Mouse (Mus musculus): ENCODE data around the gene Sumf2. TPM values are rescaled to one million over a fixed set of nuclear protein-coding genes. Genes with fewer than 3 reads are reported as not detected.

The Sumf2 gene
- polyA plus RNA-seq, 2 experiments: 8.6 to 15.0 TPM

GRCm38 (mm10) chr5:129898449-129898848 is 51.7 kb downstream of the Sumf2 start, which contains the start of gene Phkg1:
Gene Phkg1, minus strand, starts transcription at chr5:129898549.
- no peak within 1 kb of the TSS for H3K4me3 ChIP-seq (ENCODE audit: insufficient read depth in 1 of 2, low read depth in 2 of 2, low read length in 2 of 2)

GRCm38 (mm10) chr5:129907775-129908174 is 61.0 kb downstream of the Sumf2 start:
- TF ChIP-seq CTCF (IDR thresholded peaks at IDR 0.05; ENCODE audit: low read depth): no peak
- TF ChIP-seq EP300 (IDR thresholded peaks at IDR 0.05; ENCODE audit: low read depth): no peak
- peak overlapping the region; percentile 81 for H3K4me2 ChIP-seq (ENCODE audit: low read depth)
- 20% methylated on average over 4 of the region's 4 CpGs for WGBS (ENCODE audit: insufficient replicate concordance)
- no peaks in the 10 kb centered on the region for H3K9me3 ChIP-seq (ENCODE audit: control insufficient read depth, low read length)
- peak overlapping the region in 1 of 2 experiments; percentile 65; a peak in 2 of 4 replicates for H3K4me3 ChIP-seq (ENCODE audit: insufficient read depth in 1 of 2, low read depth in 2 of 2, low read length in 2 of 2)
- no peak for ATAC-seq (ENCODE audit: insufficient read depth)
- H3K4me1 ChIP-seq (replicated peaks; ENCODE audit: control insufficient read depth in 2 of 2, insufficient read depth in 2 of 2, low read length in 1 of 2): peaks cover 3 to 8% of the 10 kb centered on the region in 2 experiments; a peak in 3 of 4 replicates
- H3K27me3 ChIP-seq (ENCODE audit: control insufficient read depth, insufficient read depth, low read length): peaks cover 2% of the 10 kb centered on the region; the same call in 1 of the 2 replicates
- H3K27ac ChIP-seq: no peak overlapping the region
- DNase-seq (ENCODE audit: low read depth in 3 of 3, low spot score in 3 of 3): no peak
- no peak overlapping the region for H3K9ac ChIP-seq (replicated peaks)
- no peaks in the 10 kb centered on the region for H3K36me3 ChIP-seq (replicated peaks; ENCODE audit: control insufficient read depth, insufficient read depth, low read depth)

More at GRCm38 (mm10) chr5:129898449-129898848, 51.7 kb downstream of the Sumf2 start, which contains the start of gene Phkg1:
- Histone ChIP-seq H3K9me3 (ENCODE audit: control insufficient read depth, low read length) (no peaks in the 10 kb centered on the region), H3K9ac (replicated peaks) (no peak within 1 kb of the TSS), H3K27me3 (ENCODE audit: control insufficient read depth, insufficient read depth, low read length) (no peaks in the 10 kb centered on the region), H3K4me2 (ENCODE audit: low read depth) (no peak within 1 kb of the TSS), H3K27ac (no peak within 1 kb of the TSS), H3K36me3 (replicated peaks; ENCODE audit: control insufficient read depth, insufficient read depth, low read depth) (no peaks in the 10 kb centered on the region), H3K4me1 (replicated peaks; ENCODE audit: control insufficient read depth in 2 of 2, insufficient read depth in 2 of 2, low read length in 1 of 2) (peaks cover 4 to 7% of the 10 kb centered on the region in 2 experiments; a peak in 3 of 4 replicates)
- ATAC-seq (ENCODE audit: insufficient read depth) (no peak), DNase-seq (ENCODE audit: low read depth in 3 of 3, low spot score in 3 of 3) (no peak)
- 79% methylated on average over 1 of the region's 1 CpGs for whole genome bisulfite sequencing (ENCODE audit: insufficient replicate concordance)
- no peak for TF ChIP-seq CTCF (IDR thresholded peaks at IDR 0.05; ENCODE audit: low read depth)
- no peak for TF ChIP-seq EP300 (IDR thresholded peaks at IDR 0.05; ENCODE audit: low read depth)

GRCm38 (mm10) chr5:129908242-129908965 is 61.6 kb downstream of the Sumf2 start, which contains the start of gene Nupr1l:
Gene Nupr1l, plus strand, starts transcription at chr5:129908540.
- under 1% methylated on average over 62 of the region's 63 CpGs for WGBS (ENCODE audit: insufficient replicate concordance)

GRCm38 (mm10) chr5:129909147-129909546 is 62.4 kb downstream of the Sumf2 start:
- H3K4me3 ChIP-seq (ENCODE audit: insufficient read depth in 1 of 2, low read depth in 2 of 2, low read length in 2 of 2): peak overlapping the region in 1 of 2 experiments; percentile 65; a peak in 2 of 4 replicates
- no peak overlapping the region; the same call in 1 of the 2 replicates for H3K9ac ChIP-seq (replicated peaks)
- H3K27me3 ChIP-seq (ENCODE audit: control insufficient read depth, insufficient read depth, low read length): peaks cover 2% of the 10 kb centered on the region; the same call in 1 of the 2 replicates

More at GRCm38 (mm10) chr5:129908242-129908965, 61.6 kb downstream of the Sumf2 start, which contains the start of gene Nupr1l:
- Histone ChIP-seq H3K4me3 (ENCODE audit: insufficient read depth in 1 of 2, low read depth in 2 of 2, low read length in 2 of 2) (peak within 1 kb of the TSS; percentile 65 to 69), H3K36me3 (replicated peaks; ENCODE audit: control insufficient read depth, insufficient read depth, low read depth) (no peaks in the 10 kb centered on the region), H3K27me3 (ENCODE audit: control insufficient read depth, insufficient read depth, low read length) (peaks cover 2% of the 10 kb centered on the region; the same call in 1 of the 2 replicates), H3K9me3 (ENCODE audit: control insufficient read depth, low read length) (no peaks in the 10 kb centered on the region), H3K27ac (no peak within 1 kb of the TSS), H3K9ac (replicated peaks) (peak within 1 kb of the TSS; percentile 65), H3K4me2 (ENCODE audit: low read depth) (peak within 1 kb of the TSS; percentile 81), H3K4me1 (replicated peaks; ENCODE audit: control insufficient read depth in 2 of 2, insufficient read depth in 2 of 2, low read length in 1 of 2) (peaks cover 3 to 8% of the 10 kb centered on the region in 2 experiments; a peak in 3 of 4 replicates)
- ATAC-seq (ENCODE audit: insufficient read depth) (peak; percentile 96), DNase-seq (ENCODE audit: low read depth in 3 of 3, low spot score in 3 of 3) (peak; percentile 69 to 74 (median 71))
- TF ChIP-seq CTCF (IDR thresholded peaks at IDR 0.05; ENCODE audit: low read depth) (peak; percentile 26; the same call in 1 of the 2 replicates), EP300 (IDR thresholded peaks at IDR 0.05; ENCODE audit: low read depth) (no peak)

GRCm38 (mm10) chr5:129909591-129909990 is 62.8 kb downstream of the Sumf2 start:
- H3K9me3 ChIP-seq (ENCODE audit: control insufficient read depth, low read length): no peaks in the 10 kb centered on the region
- peaks cover 2% of the 10 kb centered on the region; the same call in 1 of the 2 replicates for H3K27me3 ChIP-seq (ENCODE audit: control insufficient read depth, insufficient read depth, low read length)
- H3K27ac ChIP-seq: no peak overlapping the region
- peaks cover 3 to 8% of the 10 kb centered on the region in 2 experiments; a peak in 3 of 4 replicates for H3K4me1 ChIP-seq (replicated peaks; ENCODE audit: control insufficient read depth in 2 of 2, insufficient read depth in 2 of 2, low read length in 1 of 2)
- ATAC-seq (ENCODE audit: insufficient read depth) (no peak), DNase-seq (ENCODE audit: low read depth in 3 of 3, low spot score in 3 of 3) (no peak)
- no peak overlapping the region for H3K4me3 ChIP-seq (ENCODE audit: insufficient read depth in 1 of 2, low read depth in 2 of 2, low read length in 2 of 2)
- no peak for TF ChIP-seq CTCF (IDR thresholded peaks at IDR 0.05; ENCODE audit: low read depth)
- no peak for TF ChIP-seq EP300 (IDR thresholded peaks at IDR 0.05; ENCODE audit: low read depth)
- whole genome bisulfite sequencing (ENCODE audit: insufficient replicate concordance): 59% methylated on average over 7 of the region's 7 CpGs
- H3K9ac ChIP-seq (replicated peaks): no peak overlapping the region
- H3K36me3 ChIP-seq (replicated peaks; ENCODE audit: control insufficient read depth, insufficient read depth, low read depth): no peaks in the 10 kb centered on the region
- no peak overlapping the region for H3K4me2 ChIP-seq (ENCODE audit: low read depth)

More at GRCm38 (mm10) chr5:129909147-129909546, 62.4 kb downstream of the Sumf2 start:
- TF ChIP-seq CTCF (IDR thresholded peaks at IDR 0.05; ENCODE audit: low read depth) (no peak), EP300 (IDR thresholded peaks at IDR 0.05; ENCODE audit: low read depth) (no peak)
- peaks cover 3 to 8% of the 10 kb centered on the region in 2 experiments; a peak in 3 of 4 replicates for H3K4me1 ChIP-seq (replicated peaks; ENCODE audit: control insufficient read depth in 2 of 2, insufficient read depth in 2 of 2, low read length in 1 of 2)
- H3K9me3 ChIP-seq (ENCODE audit: control insufficient read depth, low read length): no peaks in the 10 kb centered on the region
- H3K27ac ChIP-seq: no peak overlapping the region
- ATAC-seq (ENCODE audit: insufficient read depth): no peak
- peak overlapping the region; percentile 81 for H3K4me2 ChIP-seq (ENCODE audit: low read depth)
- no peak for DNase-seq (ENCODE audit: low read depth in 3 of 3, low spot score in 3 of 3)
- 61% methylated on average over 9 of the region's 9 CpGs for WGBS (ENCODE audit: insufficient replicate concordance)
- H3K36me3 ChIP-seq (replicated peaks; ENCODE audit: control insufficient read depth, insufficient read depth, low read depth): no peaks in the 10 kb centered on the region

Other genes starting within 250 kb of the Sumf2 start
- 0.67 and 0.75 TPM in 2 replicates for gene Zfp11, start 176.9 kb upstream of the Sumf2 start, polyA plus RNA-seq (2012; rRNA removed)
- 0.61 and 0.65 TPM in 2 replicates for gene Zfp11, start 176.9 kb upstream of the Sumf2 start, polyA plus RNA-seq (2014; fragmentation: Nextera tagmentation; extraction: Ambion mirVana)
- not detected in 2 replicates for gene Sept14, start 138.5 kb upstream of the Sumf2 start, polyA plus RNA-seq (2012; rRNA removed)
- not detected in 2 replicates for gene Sept14, start 138.5 kb upstream of the Sumf2 start, polyA plus RNA-seq (2014; fragmentation: Nextera tagmentation; extraction: Ambion mirVana)
- gene Mrps17, start 131.5 kb upstream of the Sumf2 start, polyA plus RNA-seq (2012; rRNA removed): 46.8 and 54.6 TPM in 2 replicates
- 111 TPM in 2 replicates for gene Mrps17, start 131.5 kb upstream of the Sumf2 start, polyA plus RNA-seq (2014; fragmentation: Nextera tagmentation; extraction: Ambion mirVana)
- gene Nipsnap2, start 121.9 kb upstream of the Sumf2 start, polyA plus RNA-seq (2012; rRNA removed): 8.5 and 15.9 TPM in 2 replicates
- gene Nipsnap2, start 121.9 kb upstream of the Sumf2 start, polyA plus RNA-seq (2014; fragmentation: Nextera tagmentation; extraction: Ambion mirVana): 22.6 and 22.8 TPM in 2 replicates
- gene Psph, start 59.5 kb upstream of the Sumf2 start, polyA plus RNA-seq (2012; rRNA removed): 33.3 and 33.6 TPM in 2 replicates
- gene Psph, start 59.5 kb upstream of the Sumf2 start, polyA plus RNA-seq (2014; fragmentation: Nextera tagmentation; extraction: Ambion mirVana): 71.2 and 75.5 TPM in 2 replicates
- gene Chchd2, start 40.5 kb downstream of the Sumf2 start, polyA plus RNA-seq (2012; rRNA removed): 452 and 500 TPM in 2 replicates
- 630 and 646 TPM in 2 replicates for gene Chchd2, start 40.5 kb downstream of the Sumf2 start, polyA plus RNA-seq (2014; fragmentation: Nextera tagmentation; extraction: Ambion mirVana)
- 0.43 and 0.70 TPM in 2 replicates for gene Zbed5, start 48.7 kb downstream of the Sumf2 start, polyA plus RNA-seq (2012; rRNA removed)
- gene Zbed5, start 48.7 kb downstream of the Sumf2 start, polyA plus RNA-seq (2014; fragmentation: Nextera tagmentation; extraction: Ambion mirVana): 0.67 and 1.4 TPM in 2 replicates
- 0.05 and 0.10 TPM in 2 replicates for gene Phkg1, start 51.6 kb downstream of the Sumf2 start, polyA plus RNA-seq (2012; rRNA removed)
- 0.10 and 0.18 TPM in 2 replicates for gene Phkg1, start 51.6 kb downstream of the Sumf2 start, polyA plus RNA-seq (2014; fragmentation: Nextera tagmentation; extraction: Ambion mirVana)
- 0.26 and 0.61 TPM in 2 replicates for gene Nupr1l, start 61.6 kb downstream of the Sumf2 start, polyA plus RNA-seq (2012; rRNA removed)
- gene Nupr1l, start 61.6 kb downstream of the Sumf2 start, polyA plus RNA-seq (2014; fragmentation: Nextera tagmentation; extraction: Ambion mirVana): 0.71 and 0.72 TPM in 2 replicates
- 16.5 and 16.6 TPM in 2 replicates for gene Vkorc1l1, start 95.0 kb downstream of the Sumf2 start, polyA plus RNA-seq (2012; rRNA removed)
- 16.2 and 17.5 TPM in 2 replicates for gene Vkorc1l1, start 95.0 kb downstream of the Sumf2 start, polyA plus RNA-seq (2014; fragmentation: Nextera tagmentation; extraction: Ambion mirVana)
- 15.5 and 18.7 TPM in 2 replicates for gene Gusb, start 156.1 kb downstream of the Sumf2 start, polyA plus RNA-seq (2012; rRNA removed)
- 37.7 and 37.9 TPM in 2 replicates for gene Gusb, start 156.1 kb downstream of the Sumf2 start, polyA plus RNA-seq (2014; fragmentation: Nextera tagmentation; extraction: Ambion mirVana)
- 26.1 and 30.4 TPM in 2 replicates for gene Asl, start 182.3 kb downstream of the Sumf2 start, polyA plus RNA-seq (2012; rRNA removed)
- gene Asl, start 182.3 kb downstream of the Sumf2 start, polyA plus RNA-seq (2014; fragmentation: Nextera tagmentation; extraction: Ambion mirVana): 39.8 and 47.3 TPM in 2 replicates
- gene Crcp, start 182.3 kb downstream of the Sumf2 start, polyA plus RNA-seq (2012; rRNA removed): 8.6 and 15.8 TPM in 2 replicates
- 14.7 and 16.1 TPM in 2 replicates for gene Crcp, start 182.3 kb downstream of the Sumf2 start, polyA plus RNA-seq (2014; fragmentation: Nextera tagmentation; extraction: Ambion mirVana)
- gene Tpst1, start 226.3 kb downstream of the Sumf2 start, polyA plus RNA-seq (2012; rRNA removed): 8.4 and 10.0 TPM in 2 replicates
- gene Tpst1, start 226.3 kb downstream of the Sumf2 start, polyA plus RNA-seq (2014; fragmentation: Nextera tagmentation; extraction: Ambion mirVana): 22.3 and 22.8 TPM in 2 replicates